Mouse (Mus musculus) MEL (cell line): ENCODE results near the gene Trappc2l. TPM values are rescaled to one million over a fixed set of nuclear protein-coding genes. Genes with fewer than 3 reads are reported as not detected.

Source experiments
- DNase-seq: peaks from one replicate; pipeline ENCODE4 v3.0.0; 2011; ENCODE audit warnings: low read depth, low spot score
- H3K27ac ChIP-seq: 2 replicates; pipeline ENCODE4 v1.5.1; 2012; ENCODE audit warnings: low read depth, mild to moderate bottlenecking, control low read depth, low read length, moderate library complexity; ENCODE audit not compliant: control insufficient read depth
- H3K27me3 ChIP-seq, 2 experiments: fragments of 150-350 bp in 1 of 2; sonication (generic) in 1 of 2; 2 replicates each; pipeline ENCODE4 v1.6.1; 2012; ENCODE audit warnings: low read length in 2 of 2, mild to moderate bottlenecking in 2 of 2, improper control_type of control experiment in 1 of 2, moderate library complexity in 1 of 2; ENCODE audit not compliant: insufficient read depth in 2 of 2, control insufficient read depth in 1 of 2
- H3K36me3 ChIP-seq, 2 experiments: 2 replicates each; pipeline ENCODE4 v1.6.1; 2012 to 2014; ENCODE audit warnings: low read length in 2 of 2, improper control_type of control experiment in 1 of 2, inconsistent platforms in 1 of 2, mild to moderate bottlenecking in 1 of 2; ENCODE audit not compliant: insufficient read depth in 2 of 2, control insufficient read depth in 1 of 2
- H3K4me1 ChIP-seq, 2 experiments: fragments of 150-350 bp in 1 of 2; sonication (generic) in 1 of 2; 2 replicates each; pipeline ENCODE4 v1.6.1; 2012; ENCODE audit warnings: low read length in 2 of 2, improper control_type of control experiment in 1 of 2, mild to moderate bottlenecking in 1 of 2; ENCODE audit not compliant: insufficient read depth in 2 of 2, control insufficient read depth in 1 of 2
- H3K4me3 ChIP-seq, 2 experiments: fragments of 150-350 bp in 1 of 2; sonication (generic) in 1 of 2; 2 replicates each; pipeline ENCODE4 v1.5.1; 2012; ENCODE audit warnings: low read depth in 2 of 2, low read length in 2 of 2, mild to moderate bottlenecking in 2 of 2, moderate library complexity in 2 of 2, control low read depth in 1 of 2, improper control_type of control experiment in 1 of 2; ENCODE audit not compliant: control insufficient read depth in 1 of 2, insufficient read depth in 1 of 2
- H3K79me2 ChIP-seq: 2 replicates; pipeline ENCODE4 v1.6.1; 2012; ENCODE audit warnings: mild to moderate bottlenecking, low read length, moderate library complexity; ENCODE audit not compliant: control insufficient read depth, poor library complexity, insufficient read depth
- H3K9ac ChIP-seq: 2 replicates; pipeline ENCODE4 v1.6.1; 2012; ENCODE audit warnings: low read depth, mild to moderate bottlenecking, control low read depth, low read length, moderate library complexity; ENCODE audit not compliant: control insufficient read depth, poor library complexity, severe bottlenecking
- H3K9me3 ChIP-seq: fragments of 150-350 bp; sonication (generic); replicated peaks from 2 replicates; pipeline ENCODE4 v1.6.1; 2012; ENCODE audit warnings: mild to moderate bottlenecking, low read length, improper control_type of control experiment, moderate library complexity; ENCODE audit not compliant: insufficient read depth
- ELF1 ChIP-seq: IDR thresholded peaks from 2 replicates; pipeline ENCODE4 v1.6.1; 2014; ENCODE audit warnings: low read depth, mild to moderate bottlenecking, inconsistent platforms, low read length, improper control_type of control experiment, moderate library complexity
- GABPA ChIP-seq: IDR thresholded peaks from 2 replicates; pipeline ENCODE4 v1.6.1; 2012; ENCODE audit warnings: low read depth, mild to moderate bottlenecking, inconsistent platforms, low read length, improper control_type of control experiment, moderate library complexity
- HCFC1 ChIP-seq: IDR thresholded peaks from 2 replicates; pipeline ENCODE4 v1.6.1; 2012; ENCODE audit warnings: low read depth, mild to moderate bottlenecking, inconsistent platforms, low read length, improper control_type of control experiment, moderate library complexity
- MAFK ChIP-seq: IDR thresholded peaks from 2 replicates; pipeline ENCODE4 v1.6.1; 2011; ENCODE audit warnings: low read depth, mild to moderate bottlenecking, low read length, improper control_type of control experiment, borderline replicate concordance
- MAX ChIP-seq: IDR thresholded peaks from 2 replicates; pipeline ENCODE4 v1.6.1; 2011; ENCODE audit warnings: low read length, improper control_type of control experiment
- MAZ ChIP-seq: IDR thresholded peaks from 2 replicates; pipeline ENCODE4 v1.6.1; 2012; ENCODE audit warnings: low read depth, mild to moderate bottlenecking, inconsistent platforms, low read length, improper control_type of control experiment
- MEF2A ChIP-seq: IDR thresholded peaks from 2 replicates; pipeline ENCODE4 v1.6.1; 2014; ENCODE audit warnings: low read depth, mild to moderate bottlenecking, inconsistent platforms, low read length, improper control_type of control experiment; ENCODE audit not compliant: poor library complexity, insufficient replicate concordance, severe bottlenecking; ENCODE audit errors: extremely low read depth
- MYB ChIP-seq: IDR thresholded peaks from 2 replicates; pipeline ENCODE4 v1.6.1; 2011; ENCODE audit warnings: mild to moderate bottlenecking, low read depth, low read length, improper control_type of control experiment
- NRF1 ChIP-seq: IDR thresholded peaks from 2 replicates; pipeline ENCODE4 v1.6.1; 2014; ENCODE audit warnings: low read depth, mild to moderate bottlenecking, inconsistent platforms, low read length, improper control_type of control experiment, moderate library complexity; ENCODE audit not compliant: poor library complexity, insufficient read depth, severe bottlenecking
- POLR2A ChIP-seq, 2 experiments: IDR thresholded peaks; 2 replicates each; pipeline ENCODE4 v1.6.1; 2011 to 2012; ENCODE audit warnings: low read length in 2 of 2, mild to moderate bottlenecking in 2 of 2, control low read depth in 1 of 2, improper control_type of control experiment in 1 of 2, low read depth in 1 of 2, moderate library complexity in 1 of 2; ENCODE audit not compliant: control insufficient read depth in 1 of 2, insufficient read depth in 1 of 2, poor library complexity in 1 of 2
- POLR2AphosphoS2 ChIP-seq: IDR thresholded peaks from 2 replicates; pipeline ENCODE4 v1.6.1; 2011; ENCODE audit warnings: low read length, improper control_type of control experiment
- POLR2AphosphoS5 ChIP-seq: IDR thresholded peaks from 2 replicates; pipeline ENCODE4 v1.6.1; 2012; ENCODE audit warnings: low read depth, borderline replicate concordance, mild to moderate bottlenecking, inconsistent platforms, low read length, moderate library complexity, mixed read lengths
- SMC3 ChIP-seq: IDR thresholded peaks from 2 replicates; pipeline ENCODE4 v1.6.1; 2011; ENCODE audit warnings: low read depth, low read length, improper control_type of control experiment
- TAL1 ChIP-seq: IDR thresholded peaks from 2 replicates; pipeline ENCODE4 v1.6.1; 2012; ENCODE audit warnings: mild to moderate bottlenecking, inconsistent platforms, low read length, moderate library complexity, mixed read lengths
- TBP ChIP-seq: IDR thresholded peaks from 2 replicates; pipeline ENCODE4 v1.8.0; 2011; ENCODE audit warnings: low read depth, low read length, improper control_type of control experiment
- USF1 ChIP-seq: IDR thresholded peaks from 2 replicates; pipeline ENCODE4 v1.6.1; 2014; ENCODE audit warnings: low read depth, mild to moderate bottlenecking, inconsistent platforms, low read length, improper control_type of control experiment, moderate library complexity
- ZC3H11A ChIP-seq: IDR thresholded peaks from 2 replicates; pipeline ENCODE4 v1.6.1; 2012; ENCODE audit warnings: low read depth, mild to moderate bottlenecking, inconsistent platforms, low read length, improper control_type of control experiment
- ZKSCAN1 ChIP-seq: IDR thresholded peaks from 2 replicates; pipeline ENCODE4 v1.6.1; 2012; ENCODE audit warnings: low read depth, mild to moderate bottlenecking, inconsistent platforms, low read length, improper control_type of control experiment, moderate library complexity
- ZMIZ1 ChIP-seq: IDR thresholded peaks from 2 replicates; pipeline ENCODE4 v1.6.1; 2012; ENCODE audit warnings: low read depth, mild to moderate bottlenecking, inconsistent platforms, low read length, improper control_type of control experiment, moderate library complexity
- ZNF384 ChIP-seq: IDR thresholded peaks from 2 replicates; pipeline ENCODE4 v1.6.1; 2012; ENCODE audit warnings: low read depth, mild to moderate bottlenecking, inconsistent platforms, low read length, improper control_type of control experiment
- polyA plus RNA-seq, 2 experiments: library from polyadenylated mRNA; stranded (reverse) in 1 of 2; unstranded in 1 of 2; fragments of >175 nt in 1 of 2; fragments of >200 nt in 1 of 2; gene quantifications; 2 replicates each; pipeline versions ENCODE4 v1.2.1 to v1.2.4; 2012; ENCODE audit warnings: low replicate concordance in 2 of 2, low read depth in 1 of 2; ENCODE audit not compliant: insufficient read length in 2 of 2, insufficient read depth in 1 of 2, missing spikeins in 1 of 2
- total RNA-seq: library from RNA; depleted of rRNA; stranded (reverse); fragments of 300-350 nt; gene quantifications from 2 replicates; pipeline ENCODE4 v1.2.3, GENCODE M21; 2012

Gene Trappc2l
- total and polyA plus RNA-seq, 3 experiments, result 15.1 to 21.7 TPM; not detected in 1

DNA sequence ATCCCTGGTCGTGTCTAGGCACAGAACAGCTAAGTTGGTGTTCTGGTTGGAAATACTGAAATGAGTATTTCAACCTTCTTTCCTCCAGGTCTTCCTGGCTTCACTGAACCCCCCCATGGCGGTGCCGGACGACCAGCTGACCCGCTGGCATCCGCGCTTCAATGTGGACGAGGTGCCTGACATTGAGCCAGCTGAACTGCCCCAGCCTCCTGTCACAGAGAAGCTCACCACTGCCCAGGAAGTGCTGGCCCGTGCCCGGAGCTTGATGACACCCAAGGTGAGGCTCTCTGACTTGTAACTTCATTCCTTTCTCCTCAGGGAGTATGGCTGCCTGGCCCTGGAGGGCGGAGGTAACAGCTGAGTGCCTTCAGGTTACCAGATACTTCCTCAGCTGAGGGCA, 40.3 kb upstream of the Trappc2l start:
- peaks cover 0 to 15% of the 10 kb centered on the region in 2 experiments; a peak in 2 of 4 replicates for H3K36me3 ChIP-seq
- peaks cover 4 to 21% of the 10 kb centered on the region in 2 experiments; a peak in 3 of 4 replicates for H3K4me1 ChIP-seq
- no peak overlapping the region for H3K4me3 ChIP-seq

GRCm38 (mm10) chr8:122571750-122572267, 39.6 kb upstream of the Trappc2l start:
- H3K9me3 ChIP-seq, result no peaks in the 10 kb centered on the region
- TF ChIP-seq ZC3H11A, result no peak
- no peak for TF ChIP-seq MAX
- no peak for TF ChIP-seq MAFK
- no peak for TF ChIP-seq TAL1
- TF ChIP-seq MYB, result no peak
- no peak for TF ChIP-seq MAZ
- TF ChIP-seq TBP, result no peak
- no peak for TF ChIP-seq MEF2A
- no peak for TF ChIP-seq POLR2A (IDR thresholded peaks at IDR 0.05; ENCODE audit: control insufficient read depth in 1 of 2, insufficient read depth in 1 of 2, low read depth in 1 of 2, low read length in 2 of 2, poor library complexity in 1 of 2)
- TF ChIP-seq ZNF384, result no peak
- TF ChIP-seq ZMIZ1, result no peak
- no peak for TF ChIP-seq POLR2AphosphoS5
- TF ChIP-seq GABPA, result no peak
- no peak for TF ChIP-seq SMC3
- no peak for TF ChIP-seq ELF1
- H3K27ac ChIP-seq, result no peak overlapping the region
- DNase-seq, result no peak
- H3K79me2 ChIP-seq, result peaks cover 35% of the 10 kb centered on the region
- H3K27me3 ChIP-seq, result no peaks in the 10 kb centered on the region
- no peak overlapping the region for H3K4me3 ChIP-seq
- peaks cover 0 to 12% of the 10 kb centered on the region in 2 experiments; a peak in 2 of 4 replicates for H3K36me3 ChIP-seq
- H3K9ac ChIP-seq, result no peak overlapping the region
- peaks cover 4 to 17% of the 10 kb centered on the region in 2 experiments; a peak in 3 of 4 replicates for H3K4me1 ChIP-seq

More for the DNA sequence above, 40.3 kb upstream of the Trappc2l start:
- DNase-seq, result no peak
- Histone ChIP-seq H3K27ac (no peak overlapping the region), H3K9ac (no peak overlapping the region), H3K9me3 (no peaks in the 10 kb centered on the region), H3K27me3 (no peaks in the 10 kb centered on the region), H3K79me2 (peaks cover 31% of the 10 kb centered on the region)
- TF ChIP-seq POLR2A (IDR thresholded peaks at IDR 0.05; ENCODE audit: control insufficient read depth in 1 of 2, insufficient read depth in 1 of 2, low read depth in 1 of 2, low read length in 2 of 2, poor library complexity in 1 of 2) (no peak), NRF1 (no peak), ZC3H11A (no peak), POLR2AphosphoS2 (no peak), HCFC1 (no peak), MAX (no peak), ZKSCAN1 (no peak), USF1 (no peak), TBP (no peak)
